Mouse (Mus musculus) stomach, postnatal 0 days (tissue): Measurements from ENCODE around the gene Atad2b. TPM values are rescaled to one million over a fixed set of nuclear protein-coding genes. Genes with fewer than 3 reads are reported as not detected.
"Not testable (repeated sequence)": the region's sequence is repeated elsewhere in the genome, so short reads cannot be mapped to it uniquely, and the experiment has no call there.

ENCODE experiments used
- ATAC-seq: fragments of 200-750 bp; cut with Nextera tagmentation; 2 replicates; pipeline ENCODE4 v1.8.0; 2017; ENCODE audit not compliant: low FRiP score, low TSS enrichment
- DNase-seq: peaks from one replicate; pipeline ENCODE4 v3.0.0-alpha.2; 2016; ENCODE audit warnings: low spot score
- H3K27ac ChIP-seq: fragments of 300-500 bp; sonication (generic); replicated peaks from 2 replicates; pipeline ENCODE4 v1.5.1; 2014; ENCODE audit warnings: mild to moderate bottlenecking, control low read depth
- H3K27me3 ChIP-seq: fragments of 300-500 bp; sonication (generic); 2 replicates; pipeline ENCODE4 v1.6.1; 2014; ENCODE audit warnings: low read length; ENCODE audit not compliant: control insufficient read depth, insufficient read depth
- H3K36me3 ChIP-seq: fragments of 300-500 bp; sonication (generic); 2 replicates; pipeline ENCODE4 v1.6.1; 2014; ENCODE audit warnings: low read length, mixed read lengths; ENCODE audit not compliant: control insufficient read depth, insufficient read depth
- H3K4me1 ChIP-seq: fragments of 300-500 bp; sonication (generic); replicated peaks from 2 replicates; pipeline ENCODE4 v1.6.1; 2014; ENCODE audit warnings: antibody characterized with exemption; ENCODE audit not compliant: control insufficient read depth, insufficient read depth
- H3K4me2 ChIP-seq: fragments of 300-500 bp; sonication (generic); replicated peaks from 2 replicates; pipeline ENCODE4 v1.6.1; 2014; ENCODE audit warnings: low read depth, mild to moderate bottlenecking, control low read depth, moderate library complexity
- H3K4me3 ChIP-seq: fragments of 300-500 bp; sonication (generic); 2 replicates; pipeline ENCODE4 v1.5.1; 2014; ENCODE audit warnings: low read depth, low read length, control low read depth
- H3K9ac ChIP-seq: fragments of 300-500 bp; sonication (generic); 2 replicates; pipeline ENCODE4 v1.6.1; 2014; ENCODE audit warnings: mild to moderate bottlenecking, low read length, control low read depth, mixed read lengths
- H3K9me3 ChIP-seq: fragments of 300-500 bp; sonication (generic); 2 replicates; pipeline ENCODE4 v1.6.1; 2016; ENCODE audit warnings: low read length; ENCODE audit not compliant: control insufficient read depth
- CTCF ChIP-seq: IDR thresholded peaks from 2 replicates; pipeline ENCODE4 v1.5.1; 2016; ENCODE audit warnings: antibody characterized with exemption, low read depth, mild to moderate bottlenecking, moderate library complexity
- EP300 ChIP-seq: optimal IDR thresholded peaks from 2 replicates; pipeline ENCODE3; 2016; ENCODE audit warnings: antibody characterized with exemption
- whole genome bisulfite sequencing: fragments of 180-500 bp; shearing (Covaris S2); extraction: QIAGEN DNeasy Blood & Tissue Kit; methylation state at CpG from one replicate; pipeline ENCODE4 v1.1.7; 2014; 5-methylcytosine and 5-hydroxymethylcytosine counted together
- polyA plus RNA-seq: library from polyadenylated mRNA; unstranded; fragments of >200 nt; fragmentation: Nextera tagmentation; extraction: Ambion mirVana; gene quantifications from 2 replicates; pipeline ENCODE4 v1.2.1, GENCODE M21; 2015

Atad2b gene
- polyA plus RNA-seq, 1 experiment from 2014 or later: 4.6 TPM

DNA sequence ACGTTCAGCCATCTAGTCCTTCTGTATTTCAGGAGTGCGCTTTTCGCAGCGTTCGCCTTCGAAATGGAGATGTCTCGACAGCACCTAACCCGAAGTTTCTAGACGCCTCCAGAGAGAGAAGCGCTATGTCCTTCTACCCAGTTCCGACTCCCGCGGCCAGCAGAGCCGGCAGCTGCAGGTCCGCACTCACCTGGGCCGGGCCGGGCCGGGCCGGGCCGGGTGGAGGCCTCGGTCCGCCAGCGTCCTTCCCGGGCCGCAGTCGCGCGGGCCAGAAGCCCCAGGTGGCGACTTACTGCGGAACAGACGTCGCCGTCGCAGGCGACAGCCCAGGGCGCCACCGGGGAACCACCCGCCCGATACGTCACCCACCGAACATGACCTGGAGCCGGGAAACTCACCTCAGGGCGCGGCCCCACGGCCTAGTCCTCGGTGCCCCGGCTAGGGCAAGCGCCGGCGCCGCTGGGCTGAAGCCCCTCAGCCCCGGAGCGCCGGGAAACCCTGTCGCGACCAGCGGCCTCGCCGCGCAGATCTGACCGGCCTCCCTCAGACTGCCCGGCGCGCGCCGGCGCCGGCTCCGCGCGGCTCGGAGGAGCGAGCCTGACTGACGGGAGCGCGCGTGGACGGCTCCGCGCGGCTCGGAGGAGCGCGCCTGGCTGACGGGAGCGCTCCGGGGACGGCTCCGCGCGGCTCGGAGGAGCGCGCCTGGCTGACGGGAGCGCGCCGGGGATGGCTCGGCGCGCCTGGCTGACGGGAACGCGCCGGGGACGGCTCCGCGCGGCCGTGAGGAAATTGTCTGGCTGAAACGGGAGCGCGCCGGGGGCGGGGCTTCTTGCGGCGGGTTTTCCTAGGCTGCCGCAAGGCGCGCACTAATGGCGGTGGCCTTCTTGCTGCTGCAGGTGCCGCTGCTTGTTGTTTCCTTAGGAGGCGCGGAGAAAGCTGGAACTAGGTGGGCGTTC, 9.9 kb upstream of the Atad2b start, which contains the start of gene Ubxn2a:
Ubxn2a (minus strand) TSS at position 755 of the 956 bp plus-strand sequence.
- ATAC-seq (peak; percentile 94), DNase-seq (peak; percentile 97)
- no peaks in the 10 kb centered on the region for H3K9me3 ChIP-seq
- peak; percentile 49; the same call in 1 of the 2 replicates for TF ChIP-seq CTCF
- no peak for TF ChIP-seq EP300
- H3K27me3 ChIP-seq: no peaks in the 10 kb centered on the region
- H3K27ac ChIP-seq: peak within 1 kb of the TSS; percentile 94
- H3K4me1 ChIP-seq: no peaks in the 10 kb centered on the region
- H3K4me2 ChIP-seq: peak within 1 kb of the TSS; percentile 91
- WGBS: 1% methylated on average over 110 of the region's 125 CpGs
- H3K9ac ChIP-seq: peak within 1 kb of the TSS; percentile 89
- peak within 1 kb of the TSS; percentile 76 for H3K4me3 ChIP-seq
- no peaks in the 10 kb centered on the region for H3K36me3 ChIP-seq

DNA sequence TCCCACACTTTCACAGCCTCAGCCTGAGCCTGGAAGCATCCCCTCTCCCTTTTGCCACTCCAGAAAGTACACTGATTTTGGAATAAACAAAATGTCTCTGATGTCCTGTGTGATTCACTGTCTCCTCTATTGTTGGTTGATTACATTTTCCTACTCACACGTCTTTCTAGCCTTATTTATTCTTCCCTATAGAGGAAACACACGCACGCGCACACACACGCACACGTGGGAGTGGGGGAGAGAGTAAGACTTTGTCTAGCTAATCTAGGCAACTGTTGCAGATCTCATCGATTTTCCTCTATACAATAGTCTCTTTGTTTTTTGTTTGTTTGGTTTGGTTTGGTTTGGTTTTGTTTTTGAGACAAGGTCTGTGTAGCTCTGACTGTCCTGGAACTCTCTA, 8.8 kb upstream of the Atad2b start:
- DNase-seq (no peak), ATAC-seq (no peak)
- H3K36me3 ChIP-seq: no peaks in the 10 kb centered on the region
- H3K4me1 ChIP-seq: no peaks in the 10 kb centered on the region
- H3K4me2 ChIP-seq: no peak overlapping the region
- H3K4me3 ChIP-seq: no peak overlapping the region
- no peaks in the 10 kb centered on the region for H3K9me3 ChIP-seq
- no peak overlapping the region for H3K27ac ChIP-seq
- WGBS: 87% methylated on average over 7 of the region's 7 CpGs
- TF ChIP-seq CTCF (no peak), EP300 (no peak)
- no peak overlapping the region for H3K9ac ChIP-seq
- H3K27me3 ChIP-seq: no peaks in the 10 kb centered on the region

DNA sequence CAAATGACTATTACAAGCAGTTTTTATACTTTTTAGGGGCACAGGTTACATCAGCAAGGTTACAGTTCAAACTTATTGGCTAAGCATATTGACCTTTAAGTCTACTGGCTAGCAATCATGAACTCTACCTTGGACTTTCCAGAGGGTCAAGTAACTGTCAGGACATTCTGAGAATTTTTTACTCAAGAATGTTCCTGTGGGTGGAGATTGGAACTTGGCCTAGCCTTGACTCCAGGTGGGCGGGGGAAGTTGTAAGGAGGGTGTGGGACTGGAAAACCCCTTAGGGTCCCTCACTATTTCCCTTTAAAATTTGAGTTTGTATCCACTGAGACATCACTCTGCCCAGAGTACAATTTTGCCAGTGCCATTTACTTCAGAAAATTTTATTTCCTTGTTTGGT, 6.7 kb upstream of the Atad2b start:
- ATAC-seq, H3K9ac ChIP-seq: not testable (repeated sequence)
- 66% methylated on average over 1 of the region's 1 CpGs for WGBS

DNA sequence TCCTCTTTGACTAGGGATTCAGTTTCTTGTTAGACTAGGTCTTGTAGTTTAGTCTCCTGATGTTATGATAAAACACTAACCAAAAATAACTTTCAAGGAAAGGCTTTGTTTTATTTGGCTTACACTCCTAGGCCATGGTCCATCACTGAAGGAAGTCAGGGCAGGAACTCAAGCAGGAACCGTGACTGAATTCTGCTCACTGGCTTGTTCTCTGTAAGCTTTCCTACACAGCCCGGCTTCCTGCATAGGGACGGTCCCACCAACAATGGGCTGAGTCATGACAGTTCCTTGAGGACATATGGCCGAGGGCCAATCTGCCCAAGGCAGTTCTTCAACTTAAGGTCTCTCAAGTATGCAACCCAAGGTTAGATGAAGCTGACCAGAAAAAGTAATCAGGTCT, 5.4 kb upstream of the Atad2b start:
- WGBS: 64% methylated on average over 4 of the region's 4 CpGs
- no peak overlapping the region for H3K4me2 ChIP-seq
- no peaks in the 10 kb centered on the region for H3K36me3 ChIP-seq
- ATAC-seq: no peak
- H3K27me3 ChIP-seq: no peaks in the 10 kb centered on the region
- no peaks in the 10 kb centered on the region for H3K9me3 ChIP-seq
- no peak overlapping the region for H3K4me3 ChIP-seq
- H3K27ac ChIP-seq: no peak overlapping the region
- no peak overlapping the region for H3K9ac ChIP-seq
- no peak for DNase-seq
- TF ChIP-seq CTCF (no peak), EP300 (no peak)
- no peaks in the 10 kb centered on the region for H3K4me1 ChIP-seq

More for the DNA sequence above, 6.7 kb upstream of the Atad2b start:
- H3K27ac ChIP-seq, H3K4me2 ChIP-seq, H3K4me3 ChIP-seq, H3K36me3 ChIP-seq, H3K4me1 ChIP-seq, H3K27me3 ChIP-seq, H3K9me3 ChIP-seq, DNase-seq: not testable (repeated sequence)

GRCm38 (mm10) chr12:4914441-4914840, 2.7 kb upstream of the Atad2b start:
- Histone ChIP-seq H3K36me3 (no peaks in the 10 kb centered on the region), H3K4me3 (no peak overlapping the region), H3K27ac (no peak overlapping the region), H3K4me1 (no peaks in the 10 kb centered on the region), H3K27me3 (no peaks in the 10 kb centered on the region), H3K9me3 (no peaks in the 10 kb centered on the region), H3K9ac (no peak overlapping the region), H3K4me2 (no peak overlapping the region)
- ATAC-seq (no peak), DNase-seq (no peak)
- TF ChIP-seq CTCF: no peak
- TF ChIP-seq EP300: no peak
- 51% methylated on average over 3 of the region's 3 CpGs for WGBS

- Histone ChIP-seq H3K4me3 (no peak overlapping the region), H3K4me2 (no peak overlapping the region), H3K36me3 (no peaks in the 10 kb centered on the region), H3K9me3 (no peaks in the 10 kb centered on the region), H3K9ac (no peak overlapping the region), H3K4me1 (no peaks in the 10 kb centered on the region), H3K27ac (no peak overlapping the region), H3K27me3 (no peaks in the 10 kb centered on the region)
- DNase-seq (no peak), ATAC-seq (no peak)
- WGBS: 79% methylated on average over 3 of the region's 3 CpGs
- no peak for TF ChIP-seq EP300
Measured at GRCm38 (mm10) chr12:4914944-4915343, 2.2 kb upstream of the Atad2b start.
